Mouse (Mus musculus): ENCODE data around the gene Ip6k3. TPM values are rescaled to one million over a fixed set of nuclear protein-coding genes. Genes with fewer than 3 reads are reported as not detected.
A peak's percentile ranks its signal among the peaks of the same experiment; 100 is the strongest.

The Ip6k3 gene
- polyA plus RNA-seq, 1 experiment from 2014 or later = not detected

DNA sequence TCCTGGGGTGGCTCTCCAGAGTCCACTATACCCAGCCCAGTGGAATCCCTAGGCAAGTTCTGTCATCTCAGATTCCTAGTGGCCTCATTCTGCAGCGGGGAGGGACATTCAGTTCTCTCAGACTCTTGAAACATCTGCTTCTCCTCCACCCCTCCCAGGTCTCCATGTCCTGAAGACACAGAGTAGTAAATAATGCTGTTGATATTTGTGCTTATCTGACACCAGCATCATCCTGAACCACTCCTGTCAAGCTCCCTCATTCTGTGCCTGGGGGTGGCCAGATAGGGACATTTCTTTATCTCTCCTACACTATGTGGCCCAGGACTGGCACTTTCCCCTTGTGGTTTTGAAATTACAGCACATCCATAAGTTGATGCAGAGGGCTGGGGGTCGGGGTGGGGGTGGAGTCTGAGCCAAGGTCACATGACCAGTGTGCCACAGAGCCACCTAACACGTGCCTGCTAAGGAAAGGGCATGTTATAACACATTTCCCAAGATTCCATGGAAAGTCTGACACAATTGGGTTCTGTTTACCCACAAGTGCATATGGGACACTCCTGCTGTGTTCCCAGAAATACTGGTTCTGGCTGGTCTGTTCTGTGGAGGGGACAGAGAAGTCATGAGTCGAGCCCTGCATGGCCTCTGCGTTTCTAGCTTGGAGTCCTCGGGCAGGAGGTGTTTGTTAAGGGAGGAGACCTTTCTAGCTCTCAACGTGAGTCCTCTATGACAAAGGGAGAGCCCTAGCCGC, 14.4 kb downstream of the Ip6k3 start:
- H3K9ac ChIP-seq (ENCODE audit: low read depth, low read length) = no peak overlapping the region
- H3K4me3 ChIP-seq (ENCODE audit: low read depth, low read length) = no peak overlapping the region
- no peaks in the 10 kb centered on the region for H3K9me3 ChIP-seq (ENCODE audit: control insufficient read depth)
- WGBS = 36% methylated on average over 8 of the region's 8 CpGs
- TF ChIP-seq CTCF (IDR thresholded peaks at IDR 0.05; ENCODE audit: low read depth) = no peak
- no peaks in the 10 kb centered on the region for H3K27me3 ChIP-seq (replicated peaks; ENCODE audit: control insufficient read depth, insufficient read depth, low read length)
- no peak overlapping the region for H3K4me2 ChIP-seq (replicated peaks; ENCODE audit: low read depth)
- peak; percentile 28; the same call in 1 of the 2 replicates for ATAC-seq
- no peak overlapping the region for H3K27ac ChIP-seq (ENCODE audit: low read depth, low read length)
- H3K36me3 ChIP-seq (ENCODE audit: control insufficient read depth, insufficient read depth) = no peaks in the 10 kb centered on the region
- no peaks in the 10 kb centered on the region for H3K4me1 ChIP-seq (replicated peaks; ENCODE audit: control insufficient read depth, insufficient read depth, low read length)

GRCm38 (mm10) chr17:27151411-27151810, 16.2 kb downstream of the Ip6k3 start:
- peak; percentile 74 for TF ChIP-seq CTCF (IDR thresholded peaks at IDR 0.05; ENCODE audit: low read depth)
- 72% methylated on average over 8 of the region's 8 CpGs for WGBS
- H3K9ac ChIP-seq (ENCODE audit: low read depth, low read length) = no peak overlapping the region
- H3K27me3 ChIP-seq (replicated peaks; ENCODE audit: control insufficient read depth, insufficient read depth, low read length) = no peaks in the 10 kb centered on the region
- H3K9me3 ChIP-seq (ENCODE audit: control insufficient read depth) = no peaks in the 10 kb centered on the region
- no peak overlapping the region for H3K4me2 ChIP-seq (replicated peaks; ENCODE audit: low read depth)
- no peaks in the 10 kb centered on the region for H3K4me1 ChIP-seq (replicated peaks; ENCODE audit: control insufficient read depth, insufficient read depth, low read length)
- no peak overlapping the region for H3K4me3 ChIP-seq (ENCODE audit: low read depth, low read length)
- no peak for ATAC-seq
- H3K27ac ChIP-seq (ENCODE audit: low read depth, low read length) = no peak overlapping the region
- no peaks in the 10 kb centered on the region for H3K36me3 ChIP-seq (ENCODE audit: control insufficient read depth, insufficient read depth)

DNA sequence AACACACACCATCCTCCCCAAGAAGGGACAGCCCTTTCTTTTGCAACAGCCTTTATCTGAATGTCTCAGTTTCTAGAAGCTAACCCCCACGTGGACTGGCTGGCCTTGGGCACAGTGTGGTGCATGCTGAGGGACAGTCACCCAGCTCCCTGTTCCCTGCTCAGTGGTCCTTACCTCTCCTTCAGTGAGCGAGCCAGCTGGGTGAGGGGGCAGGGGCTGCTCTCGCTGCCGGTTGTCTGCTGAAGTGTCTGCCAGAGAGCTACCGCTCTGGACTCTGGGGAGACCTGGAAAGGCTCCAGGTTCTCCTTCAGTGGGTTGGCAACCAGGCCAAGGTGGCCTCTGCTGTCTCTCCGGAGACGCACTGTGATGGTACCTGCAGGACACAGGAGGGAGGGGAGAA, 16.7 kb downstream of the Ip6k3 start:
- no peak for TF ChIP-seq CTCF (IDR thresholded peaks at IDR 0.05; ENCODE audit: low read depth)

DNA sequence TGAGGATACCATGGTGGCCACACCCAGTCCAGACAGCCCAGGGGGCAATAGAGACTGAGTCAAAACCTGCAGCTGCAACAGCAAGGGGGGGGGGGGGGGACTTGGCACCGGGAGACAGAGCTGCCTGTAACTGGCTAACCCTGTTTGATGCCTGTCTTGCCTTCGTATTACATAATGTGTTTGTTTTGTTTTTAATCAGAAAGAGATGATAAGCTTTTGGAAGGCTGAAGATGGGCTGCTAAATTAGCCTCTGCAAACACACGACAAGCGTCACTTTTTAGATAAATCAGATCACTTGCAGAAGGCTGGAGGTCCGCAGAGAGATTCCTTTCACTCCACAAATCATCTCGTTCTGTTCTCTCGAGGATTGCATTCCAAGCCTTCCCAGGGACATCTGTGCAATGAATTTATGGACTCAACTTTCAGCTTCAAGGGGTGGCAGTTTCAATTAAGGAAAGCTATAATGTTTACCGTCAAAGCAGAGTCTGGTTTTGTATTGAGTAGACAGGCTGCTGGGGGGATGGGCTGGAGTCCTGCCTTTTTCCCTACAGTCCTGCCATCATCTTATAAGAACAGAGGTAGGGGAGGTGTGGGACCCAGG, 21.2 kb downstream of the Ip6k3 start:
- Histone ChIP-seq H3K4me2 (replicated peaks; ENCODE audit: low read depth) (no peak overlapping the region), H3K36me3 (ENCODE audit: control insufficient read depth, insufficient read depth) (no peaks in the 10 kb centered on the region), H3K9ac (ENCODE audit: low read depth, low read length) (no peak overlapping the region), H3K4me1 (replicated peaks; ENCODE audit: control insufficient read depth, insufficient read depth, low read length) (no peaks in the 10 kb centered on the region; the same call in 1 of the 2 replicates), H3K27ac (ENCODE audit: low read depth, low read length) (no peak overlapping the region), H3K4me3 (ENCODE audit: low read depth, low read length) (no peak overlapping the region), H3K9me3 (ENCODE audit: control insufficient read depth) (no peaks in the 10 kb centered on the region), H3K27me3 (replicated peaks; ENCODE audit: control insufficient read depth, insufficient read depth, low read length) (no peaks in the 10 kb centered on the region)
- WGBS = 12% methylated on average over 7 of the region's 8 CpGs
- no peak for TF ChIP-seq CTCF (IDR thresholded peaks at IDR 0.05; ENCODE audit: low read depth)
- ATAC-seq = no peak

More for the DNA sequence above, 16.7 kb downstream of the Ip6k3 start:
- Histone ChIP-seq H3K9ac (ENCODE audit: low read depth, low read length) (no peak overlapping the region), H3K27me3 (replicated peaks; ENCODE audit: control insufficient read depth, insufficient read depth, low read length) (no peaks in the 10 kb centered on the region), H3K4me1 (replicated peaks; ENCODE audit: control insufficient read depth, insufficient read depth, low read length) (no peaks in the 10 kb centered on the region), H3K4me3 (ENCODE audit: low read depth, low read length) (no peak overlapping the region), H3K36me3 (ENCODE audit: control insufficient read depth, insufficient read depth) (no peaks in the 10 kb centered on the region), H3K9me3 (ENCODE audit: control insufficient read depth) (no peaks in the 10 kb centered on the region), H3K4me2 (replicated peaks; ENCODE audit: low read depth) (no peak overlapping the region), H3K27ac (ENCODE audit: low read depth, low read length) (no peak overlapping the region)
- ATAC-seq = no peak
- 66% methylated on average over 7 of the region's 7 CpGs for WGBS

DNA sequence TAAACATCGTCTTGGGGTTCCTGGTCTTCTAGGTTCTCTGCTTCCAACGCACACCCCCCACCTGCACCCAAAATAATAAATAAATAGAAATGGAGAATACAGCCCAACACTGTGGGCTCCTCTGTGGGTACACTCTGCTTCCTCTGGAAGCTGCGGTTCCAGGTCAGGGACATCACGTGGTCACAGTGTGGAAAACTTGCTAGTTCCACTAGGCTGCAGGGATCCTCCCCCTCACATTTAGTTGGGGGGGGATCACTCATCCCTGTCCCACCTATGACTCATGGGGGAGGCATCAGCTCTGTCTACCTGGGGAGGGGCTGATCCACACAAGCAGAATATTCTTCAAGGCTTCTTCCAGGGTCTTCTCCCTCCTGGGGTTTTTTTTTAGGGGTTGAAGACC, 23.4 kb downstream of the Ip6k3 start:
- no peak for TF ChIP-seq CTCF (IDR thresholded peaks at IDR 0.05; ENCODE audit: low read depth)
- Histone ChIP-seq H3K4me1 (replicated peaks; ENCODE audit: control insufficient read depth, insufficient read depth, low read length) (no peaks in the 10 kb centered on the region; the same call in 1 of the 2 replicates), H3K27ac (ENCODE audit: low read depth, low read length) (no peak overlapping the region), H3K36me3 (ENCODE audit: control insufficient read depth, insufficient read depth) (no peaks in the 10 kb centered on the region), H3K4me2 (replicated peaks; ENCODE audit: low read depth) (no peak overlapping the region), H3K9me3 (ENCODE audit: control insufficient read depth) (no peaks in the 10 kb centered on the region), H3K4me3 (ENCODE audit: low read depth, low read length) (no peak overlapping the region), H3K9ac (ENCODE audit: low read depth, low read length) (no peak overlapping the region), H3K27me3 (replicated peaks; ENCODE audit: control insufficient read depth, insufficient read depth, low read length) (no peaks in the 10 kb centered on the region)
- no peak for ATAC-seq
- 71% methylated on average over 4 of the region's 4 CpGs for WGBS

GRCm38 (mm10) chr17:27141971-27142450, 25.6 kb downstream of the Ip6k3 start:
- no peak overlapping the region for H3K27ac ChIP-seq (ENCODE audit: low read depth, low read length)

More at GRCm38 (mm10) chr17:27141971-27142450, 25.6 kb downstream of the Ip6k3 start:
- ATAC-seq = peak; percentile 57
- Histone ChIP-seq H3K4me3 (ENCODE audit: low read depth, low read length) (no peak overlapping the region), H3K9ac (ENCODE audit: low read depth, low read length) (no peak overlapping the region), H3K9me3 (ENCODE audit: control insufficient read depth) (no peaks in the 10 kb centered on the region), H3K4me1 (replicated peaks; ENCODE audit: control insufficient read depth, insufficient read depth, low read length) (no peaks in the 10 kb centered on the region; the same call in 1 of the 2 replicates), H3K27me3 (replicated peaks; ENCODE audit: control insufficient read depth, insufficient read depth, low read length) (no peaks in the 10 kb centered on the region), H3K4me2 (replicated peaks; ENCODE audit: low read depth) (0 out of 2 replicates have a peak overlapping the region, but pooled peaks have one; percentile 9), H3K36me3 (ENCODE audit: control insufficient read depth, insufficient read depth) (no peaks in the 10 kb centered on the region)
- TF ChIP-seq CTCF (IDR thresholded peaks at IDR 0.05; ENCODE audit: low read depth) = no peak
- 22% methylated on average over 10 of the region's 10 CpGs for WGBS
